Mouse (Mus musculus): ENCODE results near the gene Sema4g. TPM values are rescaled to one million over a fixed set of nuclear protein-coding genes. Genes with fewer than 3 reads are reported as not detected.

Gene Sema4g
- total and polyA plus RNA-seq, 3 experiments, result 0.15 to 0.47 TPM; not detected in 1

- no peaks in the 10 kb centered on the region for H3K9me3 ChIP-seq (replicated peaks; ENCODE audit: insufficient read depth, low read length)
- no peak overlapping the region for H3K4me3 ChIP-seq (ENCODE audit: control insufficient read depth in 1 of 2, insufficient read depth in 1 of 2, low read depth in 2 of 2, low read length in 2 of 2)
- no peak for TF ChIP-seq E2F4 (IDR thresholded peaks at IDR 0.05; ENCODE audit: borderline replicate concordance, low read depth, low read length)
- no peak for TF ChIP-seq ETS1 (IDR thresholded peaks at IDR 0.05; ENCODE audit: low read depth, low read length)
- TF ChIP-seq RCOR1 (IDR thresholded peaks at IDR 0.05; ENCODE audit: low read depth, low read length), result no peak
- TF ChIP-seq MYC (IDR thresholded peaks at IDR 0.05; ENCODE audit: low read depth, low read length), result no peak
- TF ChIP-seq RAD21 (IDR thresholded peaks at IDR 0.05; ENCODE audit: low read depth, low read length), result no peak
- no peak for TF ChIP-seq NELFE (IDR thresholded peaks at IDR 0.05; ENCODE audit: low read depth, low read length)
- no peak for TF ChIP-seq CHD2 (IDR thresholded peaks at IDR 0.05; ENCODE audit: low read length)
- no peak for TF ChIP-seq CHD1 (IDR thresholded peaks at IDR 0.05; ENCODE audit: low read depth, low read length)
- no peaks in the 10 kb centered on the region for H3K36me3 ChIP-seq (ENCODE audit: control insufficient read depth in 1 of 2, insufficient read depth in 2 of 2, low read length in 2 of 2)
- H3K4me1 ChIP-seq (ENCODE audit: control insufficient read depth in 1 of 2, insufficient read depth in 2 of 2, low read length in 2 of 2), result peaks cover 0 to 4% of the 10 kb centered on the region in 2 experiments; a peak in 2 of 4 replicates
- DNase-seq (ENCODE audit: low read depth, low spot score), result no peak
- no peak overlapping the region for H3K9ac ChIP-seq (ENCODE audit: control insufficient read depth, low read depth, low read length, poor library complexity, severe bottlenecking)
- H3K27me3 ChIP-seq (ENCODE audit: control insufficient read depth in 1 of 2, insufficient read depth in 2 of 2, low read length in 2 of 2), result no peaks in the 10 kb centered on the region
- no peak overlapping the region for H3K27ac ChIP-seq (ENCODE audit: control insufficient read depth, low read depth, low read length)
- no peaks in the 10 kb centered on the region; the same call in 1 of the 2 replicates for H3K79me2 ChIP-seq (ENCODE audit: control insufficient read depth, insufficient read depth, low read length, poor library complexity)
Measured at GRCm38 (mm10) chr19:45020348-45020747, 31.4 kb downstream of the Sema4g start.

- Histone ChIP-seq H3K9ac (ENCODE audit: control insufficient read depth, low read depth, low read length, poor library complexity, severe bottlenecking) (no peak overlapping the region), H3K27ac (ENCODE audit: control insufficient read depth, low read depth, low read length) (no peak overlapping the region), H3K27me3 (ENCODE audit: control insufficient read depth in 1 of 2, insufficient read depth in 2 of 2, low read length in 2 of 2) (no peaks in the 10 kb centered on the region), H3K36me3 (ENCODE audit: control insufficient read depth in 1 of 2, insufficient read depth in 2 of 2, low read length in 2 of 2) (no peaks in the 10 kb centered on the region), H3K79me2 (ENCODE audit: control insufficient read depth, insufficient read depth, low read length, poor library complexity) (no peaks in the 10 kb centered on the region; the same call in 1 of the 2 replicates), H3K4me1 (ENCODE audit: control insufficient read depth in 1 of 2, insufficient read depth in 2 of 2, low read length in 2 of 2) (peaks cover 0 to 4% of the 10 kb centered on the region in 2 experiments; a peak in 2 of 4 replicates), H3K9me3 (replicated peaks; ENCODE audit: insufficient read depth, low read length) (no peaks in the 10 kb centered on the region), H3K4me3 (ENCODE audit: control insufficient read depth in 1 of 2, insufficient read depth in 1 of 2, low read depth in 2 of 2, low read length in 2 of 2) (no peak overlapping the region)
- TF ChIP-seq KAT2A (conservative IDR thresholded peaks at IDR 0.05; ENCODE audit: low read depth, low read length) (no peak), MXI1 (IDR thresholded peaks at IDR 0.05; ENCODE audit: low read depth, low read length) (no peak), MAZ (IDR thresholded peaks at IDR 0.05; ENCODE audit: low read depth, low read length) (no peak), TBP (IDR thresholded peaks at IDR 0.05; ENCODE audit: low read depth, low read length) (no peak), E2F4 (IDR thresholded peaks at IDR 0.05; ENCODE audit: borderline replicate concordance, low read depth, low read length) (no peak), CTCF (IDR thresholded peaks at IDR 0.05 in 2 of 3, conservative IDR thresholded peaks at IDR 0.05 in 1 of 3; ENCODE audit: control insufficient read depth in 1 of 3, insufficient read depth in 1 of 3, low read depth in 2 of 3, low read length in 3 of 3, poor library complexity in 1 of 3, severe bottlenecking in 1 of 3) (no peak), POLR2A (IDR thresholded peaks at IDR 0.05; ENCODE audit: control insufficient read depth in 1 of 2, insufficient read depth in 1 of 2, low read depth in 1 of 2, low read length in 2 of 2, poor library complexity in 1 of 2) (no peak), MYB (IDR thresholded peaks at IDR 0.05; ENCODE audit: low read depth, low read length) (no peak), CHD1 (IDR thresholded peaks at IDR 0.05; ENCODE audit: low read depth, low read length) (no peak), ZMIZ1 (IDR thresholded peaks at IDR 0.05; ENCODE audit: low read depth, low read length) (no peak)
- DNase-seq (ENCODE audit: low read depth, low spot score), result no peak
Measured at GRCm38 (mm10) chr19:45021362-45021761, 32.5 kb downstream of the Sema4g start.

DNA sequence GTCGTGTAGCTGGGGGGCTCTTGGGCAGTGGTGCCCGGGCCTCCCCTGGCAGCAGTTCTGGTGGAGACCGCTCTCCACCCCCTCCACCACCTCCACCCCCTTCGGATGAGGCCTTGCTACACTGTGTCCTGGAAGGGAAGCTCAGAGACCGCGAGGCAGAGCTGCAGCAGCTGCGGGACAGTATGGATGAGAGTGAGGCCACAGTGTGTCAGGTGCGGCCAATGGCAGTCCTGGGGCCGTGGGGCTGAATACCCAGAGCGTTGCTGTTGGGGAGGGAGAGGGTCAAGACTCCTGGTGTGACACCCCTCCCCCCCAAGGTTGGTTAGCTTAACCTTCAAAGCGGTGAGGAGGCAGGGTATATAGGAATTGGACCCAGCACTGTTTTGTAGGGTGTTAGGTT, 35.1 kb downstream of the Sema4g start:
- TF ChIP-seq SMC3 (IDR thresholded peaks at IDR 0.05; ENCODE audit: low read depth, low read length) (no peak), MEF2A (IDR thresholded peaks at IDR 0.05; ENCODE audit: extremely low read depth, insufficient replicate concordance, low read depth, low read length, poor library complexity, severe bottlenecking) (no peak), CHD2 (IDR thresholded peaks at IDR 0.05; ENCODE audit: low read length) (no peak), GABPA (IDR thresholded peaks at IDR 0.05; ENCODE audit: low read depth, low read length) (no peak), MYB (IDR thresholded peaks at IDR 0.05; ENCODE audit: low read depth, low read length) (no peak), ZKSCAN1 (IDR thresholded peaks at IDR 0.05; ENCODE audit: low read depth, low read length) (no peak), POLR2AphosphoS5 (IDR thresholded peaks at IDR 0.05; ENCODE audit: borderline replicate concordance, low read depth, low read length) (no peak), ETS1 (IDR thresholded peaks at IDR 0.05; ENCODE audit: low read depth, low read length) (no peak), CHD1 (IDR thresholded peaks at IDR 0.05; ENCODE audit: low read depth, low read length) (no peak), TBP (IDR thresholded peaks at IDR 0.05; ENCODE audit: low read depth, low read length) (no peak), SIN3A (IDR thresholded peaks at IDR 0.05; ENCODE audit: low read length) (no peak), RCOR1 (IDR thresholded peaks at IDR 0.05; ENCODE audit: low read depth, low read length) (no peak), GATA1 (IDR thresholded peaks at IDR 0.05; ENCODE audit: low read depth, low read length) (no peak), POLR2A (IDR thresholded peaks at IDR 0.05; ENCODE audit: control insufficient read depth in 1 of 2, insufficient read depth in 1 of 2, low read depth in 1 of 2, low read length in 2 of 2, poor library complexity in 1 of 2) (no peak), CTCF (IDR thresholded peaks at IDR 0.05 in 2 of 3, conservative IDR thresholded peaks at IDR 0.05 in 1 of 3; ENCODE audit: control insufficient read depth in 1 of 3, insufficient read depth in 1 of 3, low read depth in 2 of 3, low read length in 3 of 3, poor library complexity in 1 of 3, severe bottlenecking in 1 of 3) (no peak), NELFE (IDR thresholded peaks at IDR 0.05; ENCODE audit: low read depth, low read length) (no peak)
- no peak overlapping the region for H3K27ac ChIP-seq (ENCODE audit: control insufficient read depth, low read depth, low read length)
- no peak overlapping the region for H3K4me3 ChIP-seq (ENCODE audit: control insufficient read depth in 1 of 2, insufficient read depth in 1 of 2, low read depth in 2 of 2, low read length in 2 of 2)
- no peak for DNase-seq (ENCODE audit: low read depth, low spot score)
- H3K27me3 ChIP-seq (ENCODE audit: control insufficient read depth in 1 of 2, insufficient read depth in 2 of 2, low read length in 2 of 2), result no peaks in the 10 kb centered on the region
- H3K4me1 ChIP-seq (ENCODE audit: control insufficient read depth in 1 of 2, insufficient read depth in 2 of 2, low read length in 2 of 2), result no peaks in the 10 kb centered on the region
- no peak overlapping the region for H3K9ac ChIP-seq (ENCODE audit: control insufficient read depth, low read depth, low read length, poor library complexity, severe bottlenecking)
- H3K9me3 ChIP-seq (replicated peaks; ENCODE audit: insufficient read depth, low read length), result no peaks in the 10 kb centered on the region
- no peaks in the 10 kb centered on the region for H3K36me3 ChIP-seq (ENCODE audit: control insufficient read depth in 1 of 2, insufficient read depth in 2 of 2, low read length in 2 of 2)
- no peaks in the 10 kb centered on the region for H3K79me2 ChIP-seq (ENCODE audit: control insufficient read depth, insufficient read depth, low read length, poor library complexity)
